8 mouse cellular contexts compared by ENCODE assay signal in genomic region chr10:80033511-80034391, GRCm38 (mm10). TPM values are rescaled to one million over a fixed set of nuclear protein-coding genes. Genes with fewer than 3 reads are reported as not detected.
DNase-seq lines count a peak whose midpoint lies in the region; ATAC-seq and TF ChIP-seq lines count a peak whose summit lies in the region.

No protein-coding gene starts in this region.

- no peak overlapping the region for H3K4me2 ChIP-seq in hindbrain, postnatal 0 days (ENCODE audit: low read depth, low read length)
- no peak overlapping the region for H3K4me2 ChIP-seq in liver, embryonic 13.5 days
- H3K4me2 ChIP-seq in neural tube, embryonic 15.5 days: no peak overlapping the region

- H3K27ac ChIP-seq in gastrocnemius, adult 2 months: peak overlapping the region; percentile 81
- peak overlapping the region; percentile 26; the same call in 1 of the 2 replicates for H3K27ac ChIP-seq in hindbrain, postnatal 0 days
- peak overlapping the region; percentile 74 for H3K27ac ChIP-seq in liver, embryonic 13.5 days
- peak overlapping the region; percentile 45; the same call in 1 of the 2 replicates for H3K27ac ChIP-seq in neural tube, embryonic 15.5 days (replicated peaks)

- no peak for ATAC-seq in hindbrain, postnatal 0 days
- ATAC-seq in liver, embryonic 13.5 days (ENCODE audit: low read depth): peak; percentile 24
- ATAC-seq in neural tube, embryonic 15.5 days (ENCODE audit: low FRiP score): no peak

- intact Hi-C loops in gastrocnemius, adult 2 months (cut with DNase I): loop anchor here (5.0 kb wide), 1 partner anchor 99 kb away; no protein-coding TSS in a partner anchor
- intact Hi-C loops in gastrocnemius, postnatal 36 days (cut with DNase I): loop anchor here (5.0 kb wide), 1 partner anchor 79 kb away; no protein-coding TSS in a partner anchor

- 0 out of 2 replicates have a peak overlapping the region, but pooled peaks have one; percentile 2 for H3K9ac ChIP-seq in hindbrain, postnatal 0 days (replicated peaks; ENCODE audit: low read length)
- H3K9ac ChIP-seq in liver, embryonic 13.5 days: peak overlapping the region; percentile 4; the same call in 1 of the 2 replicates
- no peak overlapping the region for H3K9ac ChIP-seq in neural tube, embryonic 15.5 days (replicated peaks)

- peak; percentile 64 for TF ChIP-seq CTCF in gastrocnemius, adult 2 months (IDR thresholded peaks at IDR 0.05)
- peak; percentile 61 for TF ChIP-seq CTCF in hindbrain, postnatal 0 days (IDR thresholded peaks at IDR 0.05; ENCODE audit: low read depth)

- H3K27me3 ChIP-seq in hindbrain, postnatal 0 days (ENCODE audit: insufficient read depth, low read length): no peaks in the 10 kb centered on the region
- H3K27me3 ChIP-seq in liver, embryonic 13.5 days: no peaks in the 10 kb centered on the region
- H3K27me3 ChIP-seq in neural tube, embryonic 15.5 days (replicated peaks): no peaks in the 10 kb centered on the region

- H3K4me1 ChIP-seq in hindbrain, postnatal 0 days (ENCODE audit: insufficient read depth, low read length): peaks cover 7% of the 10 kb centered on the region
- H3K4me1 ChIP-seq in liver, embryonic 13.5 days (replicated peaks): peaks cover 53% of the 10 kb centered on the region
- H3K4me1 ChIP-seq in neural tube, embryonic 15.5 days: peaks cover 20% of the 10 kb centered on the region

- H3K9me3 ChIP-seq in hindbrain, postnatal 0 days (ENCODE audit: low read length): no peaks in the 10 kb centered on the region
- H3K9me3 ChIP-seq in liver, embryonic 13.5 days (replicated peaks): no peaks in the 10 kb centered on the region
- no peaks in the 10 kb centered on the region for H3K9me3 ChIP-seq in neural tube, embryonic 15.5 days (replicated peaks)

- H3K4me3 ChIP-seq in gastrocnemius, adult 2 months: no peak overlapping the region
- H3K4me3 ChIP-seq in hindbrain, postnatal 0 days (ENCODE audit: low read length): no peak overlapping the region
- no peak overlapping the region for H3K4me3 ChIP-seq in liver, embryonic 13.5 days (replicated peaks)
- no peak overlapping the region for H3K4me3 ChIP-seq in neural tube, embryonic 15.5 days (replicated peaks)

- H3K36me3 ChIP-seq in hindbrain, postnatal 0 days (ENCODE audit: insufficient read depth, low read length): peaks cover 29% of the 10 kb centered on the region
- H3K36me3 ChIP-seq in liver, embryonic 13.5 days: peaks cover 67% of the 10 kb centered on the region
- peaks cover 34% of the 10 kb centered on the region for H3K36me3 ChIP-seq in neural tube, embryonic 15.5 days

- WGBS in hindbrain, postnatal 0 days: 45% methylated on average over 9 of the region's 9 CpGs
- 18% methylated on average over 9 of the region's 9 CpGs for WGBS in liver, embryonic 13.5 days (ENCODE audit: insufficient replicate concordance)
- 40% methylated on average over 9 of the region's 9 CpGs for WGBS in neural tube, embryonic 15.5 days

- DNase-seq in gastrocnemius, adult 2 months: no peak
- no peak for DNase-seq in gastrocnemius, postnatal 36 days
- peak; percentile 80 for DNase-seq in ES-CJ7 (ENCODE audit: low read depth, low spot score)
- peak; percentile 65 for DNase-seq in embryo, embryonic 11 days
- peak; percentile 55 for DNase-seq in hindbrain, postnatal 0 days (ENCODE audit: low spot score)
- no peak for DNase-seq in liver, embryonic 13.5 days
- no peak for DNase-seq in urinary bladder, postnatal 4 days (ENCODE audit: low spot score in 2 of 2)

RNA-seq across cellular contexts. Expression of gene Polr2e, which starts 5.8 kb away (rescaled TPM):
- 10 to 100 TPM; 42.0 to 50.9 TPM for total RNA-seq in gastrocnemius, adult 2 months (2021)
- total RNA-seq in gastrocnemius, postnatal 36 days (2021): 10 to 100 TPM; 36.0 to 42.5 TPM
- total RNA-seq in hindbrain, postnatal 0 days (2014; rRNA removed): 93.3 and 100 TPM in 2 replicates
- 143 TPM in 2 replicates for polyA plus RNA-seq in hindbrain, postnatal 0 days (2015; fragmentation: Nextera tagmentation; extraction: Ambion mirVana)
- 120 and 122 TPM in 2 replicates for polyA plus RNA-seq in liver, embryonic 13.5 days (2015; fragmentation: Nextera tagmentation; extraction: Ambion mirVana)
- 134 and 148 TPM in 2 replicates for polyA plus RNA-seq in neural tube, embryonic 15.5 days (2015; fragmentation: Nextera tagmentation; extraction: Ambion mirVana)

RNA-seq across cellular contexts. Expression of gene Gpx4, which starts 13.2 kb away (rescaled TPM):
- 100 to 1,000 TPM; 552 to 603 TPM for total RNA-seq in gastrocnemius, adult 2 months (2021)
- 100 to 1,000 TPM; 500 to 536 TPM for total RNA-seq in gastrocnemius, postnatal 36 days (2021)
- 373 and 379 TPM in 2 replicates for total RNA-seq in hindbrain, postnatal 0 days (2014; rRNA removed)
- 757 and 762 TPM in 2 replicates for polyA plus RNA-seq in hindbrain, postnatal 0 days (2015; fragmentation: Nextera tagmentation; extraction: Ambion mirVana)
- 677 TPM in 2 replicates for polyA plus RNA-seq in liver, embryonic 13.5 days (2015; fragmentation: Nextera tagmentation; extraction: Ambion mirVana)
- polyA plus RNA-seq in neural tube, embryonic 15.5 days (2015; fragmentation: Nextera tagmentation; extraction: Ambion mirVana): 559 and 600 TPM in 2 replicates

RNA-seq across cellular contexts. Expression of gene Arhgap45, which starts 17.3 kb away (rescaled TPM):
- total RNA-seq in gastrocnemius, adult 2 months (2021): 1 to 10 TPM in 1 of 2 experiments, under 1 TPM in 1; 0.97 to 1.4 TPM
- total RNA-seq in gastrocnemius, postnatal 36 days (2021): 1 to 10 TPM; 1.1 to 2.7 TPM
- 2.9 and 3.3 TPM in 2 replicates for total RNA-seq in hindbrain, postnatal 0 days (2014; rRNA removed)
- 1.7 and 1.8 TPM in 2 replicates for polyA plus RNA-seq in hindbrain, postnatal 0 days (2015; fragmentation: Nextera tagmentation; extraction: Ambion mirVana)
- polyA plus RNA-seq in liver, embryonic 13.5 days (2015; fragmentation: Nextera tagmentation; extraction: Ambion mirVana): 14.3 and 14.9 TPM in 2 replicates
- 2.0 and 13.7 TPM in 2 replicates for polyA plus RNA-seq in neural tube, embryonic 15.5 days (2015; fragmentation: Nextera tagmentation; extraction: Ambion mirVana)

RNA-seq across cellular contexts. Expression of gene Abca7, which starts 37.5 kb away (rescaled TPM):
- 1 to 10 TPM; 6.7 to 7.2 TPM for total RNA-seq in gastrocnemius, adult 2 months (2021)
- total RNA-seq in gastrocnemius, postnatal 36 days (2021): 1 to 10 TPM; 5.4 to 5.8 TPM
- total RNA-seq in hindbrain, postnatal 0 days (2014; rRNA removed): 11.6 and 19.1 TPM in 2 replicates
- 2.3 and 2.4 TPM in 2 replicates for polyA plus RNA-seq in hindbrain, postnatal 0 days (2015; fragmentation: Nextera tagmentation; extraction: Ambion mirVana)
- 6.3 and 7.4 TPM in 2 replicates for polyA plus RNA-seq in liver, embryonic 13.5 days (2015; fragmentation: Nextera tagmentation; extraction: Ambion mirVana)
- polyA plus RNA-seq in neural tube, embryonic 15.5 days (2015; fragmentation: Nextera tagmentation; extraction: Ambion mirVana): 5.2 and 5.6 TPM in 2 replicates

RNA-seq across cellular contexts. Expression of gene Cnn2, which starts 45.4 kb away (rescaled TPM):
- total RNA-seq in gastrocnemius, adult 2 months (2021): 1 to 10 TPM; 3.9 to 9.7 TPM
- 1 to 10 TPM; 5.2 to 6.0 TPM for total RNA-seq in gastrocnemius, postnatal 36 days (2021)
- total RNA-seq in hindbrain, postnatal 0 days (2014; rRNA removed): 17.2 and 17.9 TPM in 2 replicates
- polyA plus RNA-seq in hindbrain, postnatal 0 days (2015; fragmentation: Nextera tagmentation; extraction: Ambion mirVana): 15.0 and 16.4 TPM in 2 replicates
- polyA plus RNA-seq in liver, embryonic 13.5 days (2015; fragmentation: Nextera tagmentation; extraction: Ambion mirVana): 45.8 and 49.6 TPM in 2 replicates
- 31.6 and 76.4 TPM in 2 replicates for polyA plus RNA-seq in neural tube, embryonic 15.5 days (2015; fragmentation: Nextera tagmentation; extraction: Ambion mirVana)

Comparison
In these comparisons a context has a peak if more than half of its experiments do, and no peak if none do; other contexts are left out.
1. DNase-seq: peak in ES-CJ7 (single experiment), embryo, embryonic 11 days (single experiment) and hindbrain, postnatal 0 days (single experiment); none in gastrocnemius, adult 2 months (single experiment), gastrocnemius, postnatal 36 days (0 of 2), liver, embryonic 13.5 days (single experiment) and urinary bladder, postnatal 4 days (0 of 2).
2. H3K27ac ChIP-seq: peak in every context shown above with its lines; median percentile 81 in gastrocnemius, adult 2 months; 74 in liver, embryonic 13.5 days; 45 in neural tube, embryonic 15.5 days; 26 in hindbrain, postnatal 0 days.